Mouse (Mus musculus) megakaryocyte, embryonic 14.5 days (primary cell): ENCODE results near the gene Usp25.

Experiments
- FLI1 ChIP-seq: IDR thresholded peaks from 2 replicates; pipeline ENCODE4 v1.6.1; 2012; ENCODE audit warnings: low read length, inconsistent platforms, mixed read lengths
- GATA1 ChIP-seq: IDR thresholded peaks from 3 replicates; pipeline ENCODE4 v1.6.1; 2012; ENCODE audit warnings: mixed read lengths, low read length, inconsistent platforms, borderline replicate concordance

GRCm38 (mm10) chr16:77041573-77041972 lies 28.1 kb downstream of the Usp25 start:
- TF ChIP-seq FLI1 (no peak), GATA1 (no peak)
